Mouse (Mus musculus): ENCODE measurements around the gene Utp20. TPM values are rescaled to one million over a fixed set of nuclear protein-coding genes. Genes with fewer than 3 reads are reported as not detected.
A peak's percentile ranks its signal among the peaks of the same experiment; 100 is the strongest.

The Utp20 gene
- total RNA-seq, 2 experiments from 2014 or later, result 53.7 to 55.4 TPM

GRCm38 (mm10) chr10:88728166-88728565 is 98.4 kb downstream of the Utp20 start:
- no peak for ATAC-seq (replicated peaks; ENCODE audit: low FRiP score, low TSS enrichment, poor library complexity, severe bottlenecking)

GRCm38 (mm10) chr10:88727128-88727527 is 99.5 kb downstream of the Utp20 start:
- peak; percentile 42 for ATAC-seq (replicated peaks; ENCODE audit: low FRiP score, low TSS enrichment, poor library complexity, severe bottlenecking)

- 0 out of 2 replicates have a peak, but pooled peaks have one; percentile 64 for ATAC-seq (replicated peaks; ENCODE audit: low FRiP score, low TSS enrichment, poor library complexity, severe bottlenecking)
These were observed 101.3 kb downstream of the Utp20 start for GRCm38 (mm10) chr10:88725343-88725742.

GRCm38 (mm10) chr10:88719618-88720017 is 107.0 kb downstream of the Utp20 start:
- no peak for ATAC-seq (replicated peaks; ENCODE audit: low FRiP score, low TSS enrichment, poor library complexity, severe bottlenecking)

- ATAC-seq (replicated peaks; ENCODE audit: low FRiP score, low TSS enrichment, poor library complexity, severe bottlenecking), result no peak
These were observed 108.9 kb downstream of the Utp20 start for GRCm38 (mm10) chr10:88717756-88718025.

- ATAC-seq (replicated peaks; ENCODE audit: low FRiP score, low TSS enrichment, poor library complexity, severe bottlenecking), result no peak
These were observed 109.4 kb downstream of the Utp20 start for GRCm38 (mm10) chr10:88716986-88717755.

- no peak for ATAC-seq (replicated peaks; ENCODE audit: low FRiP score, low TSS enrichment, poor library complexity, severe bottlenecking)
These were observed 111.0 kb downstream of the Utp20 start for GRCm38 (mm10) chr10:88715621-88716020.

- no peak for ATAC-seq (replicated peaks; ENCODE audit: low FRiP score, low TSS enrichment, poor library complexity, severe bottlenecking)
These were observed 111.9 kb downstream of the Utp20 start for GRCm38 (mm10) chr10:88714744-88715143.

- ATAC-seq (replicated peaks; ENCODE audit: low FRiP score, low TSS enrichment, poor library complexity, severe bottlenecking), result no peak
These were observed 114.2 kb downstream of the Utp20 start for GRCm38 (mm10) chr10:88712359-88712758.

- ATAC-seq (replicated peaks; ENCODE audit: low FRiP score, low TSS enrichment, poor library complexity, severe bottlenecking), result no peak
These were observed 117.7 kb downstream of the Utp20 start for GRCm38 (mm10) chr10:88708671-88709523.

GRCm38 (mm10) chr10:88700938-88701337 is 125.7 kb downstream of the Utp20 start:
- no peak for ATAC-seq (replicated peaks; ENCODE audit: low FRiP score, low TSS enrichment, poor library complexity, severe bottlenecking)

Other genes starting within 250 kb of the Utp20 start
- gene Mybpc1, start 221.7 kb downstream of the Utp20 start, total RNA-seq (2014; fragmentation: Nextera tagmentation), result not detected in 2 replicates
- gene Mybpc1, start 221.7 kb downstream of the Utp20 start, total RNA-seq (2017), result not detected in 2 replicates
- 1.5 TPM in 1 of 2 replicates, not detected in the other for gene Spic, start 141.8 kb downstream of the Utp20 start, total RNA-seq (2014; fragmentation: Nextera tagmentation)
- gene Spic, start 141.8 kb downstream of the Utp20 start, total RNA-seq (2017), result 0.61 TPM in 1 of 2 replicates, not detected in the other
- 36.5 and 51.3 TPM in 2 replicates for gene Arl1, start 95.9 kb downstream of the Utp20 start, total RNA-seq (2014; fragmentation: Nextera tagmentation)
- 89.4 and 91.0 TPM in 2 replicates for gene Arl1, start 95.9 kb downstream of the Utp20 start, total RNA-seq (2017)
- gene Slc5a8, start 59.2 kb upstream of the Utp20 start, total RNA-seq (2014; fragmentation: Nextera tagmentation), result not detected in 2 replicates
- gene Slc5a8, start 59.2 kb upstream of the Utp20 start, total RNA-seq (2017), result not detected in 2 replicates